Mouse (Mus musculus): ENCODE measurements around the gene Krcc1. TPM values are rescaled to one million over a fixed set of nuclear protein-coding genes. Genes with fewer than 3 reads are reported as not detected.
"Not testable (repeated sequence)": the region's sequence is repeated elsewhere in the genome, so short reads cannot be mapped to it uniquely, and the experiment has no call there.

Krcc1 gene
- total RNA-seq, 2 experiments from 2014 or later = 20.4 to 39.8 TPM

GRCm38 (mm10) chr6:71324816-71325215 lies 53.3 kb downstream of the Krcc1 start:
- no peak for ATAC-seq (replicated peaks; ENCODE audit: low FRiP score, poor library complexity, severe bottlenecking)

GRCm38 (mm10) chr6:71329881-71330280 lies 58.4 kb downstream of the Krcc1 start:
- ATAC-seq (replicated peaks; ENCODE audit: low FRiP score, poor library complexity, severe bottlenecking) = no peak

- ATAC-seq (replicated peaks; ENCODE audit: low FRiP score, poor library complexity, severe bottlenecking) = no peak
Observed at GRCm38 (mm10) chr6:71330486-71330885, 59.0 kb downstream of the Krcc1 start.

GRCm38 (mm10) chr6:71331491-71331890 lies 60.0 kb downstream of the Krcc1 start:
- not testable (repeated sequence) for ATAC-seq (replicated peaks; ENCODE audit: low FRiP score, poor library complexity, severe bottlenecking)

DNA sequence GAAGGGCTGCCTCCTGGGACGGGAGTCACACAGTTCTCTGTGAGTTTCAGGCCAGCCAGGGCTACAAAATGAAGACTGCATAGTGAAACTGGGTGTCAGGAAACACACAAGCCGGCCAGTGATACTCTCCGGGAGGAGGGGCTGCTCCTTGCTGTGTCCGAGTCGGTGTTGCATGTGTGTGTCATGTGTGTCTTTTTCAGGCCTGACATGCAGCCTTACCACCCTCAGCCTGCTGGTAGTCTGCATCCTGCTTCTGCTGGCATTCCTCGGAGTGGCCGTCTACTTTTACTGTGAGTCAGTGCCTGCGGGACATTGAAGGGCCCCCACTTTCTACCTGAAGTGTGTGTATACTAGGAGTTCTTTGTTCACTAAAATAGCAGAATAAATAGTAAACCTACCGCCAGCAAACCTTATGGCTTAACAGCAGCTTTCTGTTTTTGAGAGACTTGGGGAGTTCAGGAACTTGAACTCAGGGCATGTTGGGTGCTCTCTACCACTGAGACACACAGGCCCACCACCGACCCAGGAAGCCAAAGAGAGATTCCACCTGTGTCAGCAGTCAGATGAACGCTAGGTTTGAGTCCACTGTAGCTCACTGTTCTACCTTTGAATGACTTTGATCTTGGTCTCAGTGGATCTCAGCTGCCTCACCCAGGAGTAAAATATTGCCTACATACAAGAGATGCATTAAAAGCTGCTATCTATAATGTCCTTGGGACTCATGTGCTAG lies 60.9 kb downstream of the Krcc1 start:
- no peak for ATAC-seq (replicated peaks; ENCODE audit: low FRiP score, poor library complexity, severe bottlenecking)

GRCm38 (mm10) chr6:71333031-71333430 lies 61.6 kb downstream of the Krcc1 start:
- ATAC-seq (replicated peaks; ENCODE audit: low FRiP score, poor library complexity, severe bottlenecking) = no peak

- ATAC-seq (replicated peaks; ENCODE audit: low FRiP score, poor library complexity, severe bottlenecking) = no peak
Observed at GRCm38 (mm10) chr6:71333578-71334273, 62.2 kb downstream of the Krcc1 start.

Other genes with a start within 250 kb of the Krcc1 start
- gene Thnsl2, start 127.2 kb upstream of the Krcc1 start, total RNA-seq (2015; ENCODE audit: low replicate concordance) = not detected in 2 replicates
- not detected in 2 replicates for gene Thnsl2, start 127.2 kb upstream of the Krcc1 start, total RNA-seq (2017; ENCODE audit: low replicate concordance)
- gene Fabp1, start 71.8 kb upstream of the Krcc1 start, total RNA-seq (2015; ENCODE audit: low replicate concordance) = not detected in 2 replicates
- not detected in 2 replicates for gene Fabp1, start 71.8 kb upstream of the Krcc1 start, total RNA-seq (2017; ENCODE audit: low replicate concordance)
- not detected in 2 replicates for gene Smyd1, start 50.6 kb downstream of the Krcc1 start, total RNA-seq (2015; ENCODE audit: low replicate concordance)
- 0.26 TPM in 1 of 2 replicates, not detected in the other for gene Smyd1, start 50.6 kb downstream of the Krcc1 start, total RNA-seq (2017; ENCODE audit: low replicate concordance)
- gene Cd8b1, start 51.1 kb downstream of the Krcc1 start, total RNA-seq (2015; ENCODE audit: low replicate concordance) = not detected in 2 replicates
- gene Cd8b1, start 51.1 kb downstream of the Krcc1 start, total RNA-seq (2017; ENCODE audit: low replicate concordance) = not detected in 2 replicates
- not detected in 2 replicates for gene Cd8a, start 101.8 kb downstream of the Krcc1 start, total RNA-seq (2015; ENCODE audit: low replicate concordance)
- not detected in 2 replicates for gene Cd8a, start 101.8 kb downstream of the Krcc1 start, total RNA-seq (2017; ENCODE audit: low replicate concordance)
- gene Rmnd5a, start 169.0 kb downstream of the Krcc1 start, total RNA-seq (2015; ENCODE audit: low replicate concordance) = 51.5 and 62.5 TPM in 2 replicates
- 129 and 137 TPM in 2 replicates for gene Rmnd5a, start 169.0 kb downstream of the Krcc1 start, total RNA-seq (2017; ENCODE audit: low replicate concordance)
- gene Rnf103, start 222.2 kb downstream of the Krcc1 start, total RNA-seq (2015; ENCODE audit: low replicate concordance) = 5.2 and 11.9 TPM in 2 replicates
- gene Rnf103, start 222.2 kb downstream of the Krcc1 start, total RNA-seq (2017; ENCODE audit: low replicate concordance) = 11.5 and 13.4 TPM in 2 replicates